Mouse (Mus musculus): ENCODE results near the gene Igfbp5. TPM values are rescaled to one million over a fixed set of nuclear protein-coding genes. Genes with fewer than 3 reads are reported as not detected.

Gene Igfbp5
- polyA plus RNA-seq, 1 experiment from 2014 or later = 2.2 TPM

- ATAC-seq (ENCODE audit: insufficient read depth) = no peak
- 65% methylated on average over 7 of the region's 7 CpGs for WGBS (ENCODE audit: insufficient replicate concordance)
Measured at GRCm38 (mm10) chr1:72857142-72857541, 17.5 kb downstream of the Igfbp5 start.

GRCm38 (mm10) chr1:72856209-72856909 lies 18.3 kb downstream of the Igfbp5 start:
- no peak overlapping the region for H3K9ac ChIP-seq
- H3K4me1 ChIP-seq (replicated peaks) = 0 out of 2 replicates have a peak, but pooled peaks cover 4% of the 10 kb centered on the region
- H3K27me3 ChIP-seq = no peaks in the 10 kb centered on the region
- WGBS (ENCODE audit: insufficient replicate concordance) = 72% methylated on average over 19 of the region's 19 CpGs
- H3K4me3 ChIP-seq (replicated peaks) = no peak overlapping the region
- no peak overlapping the region for H3K27ac ChIP-seq (replicated peaks)
- H3K36me3 ChIP-seq (replicated peaks) = no peaks in the 10 kb centered on the region
- no peaks in the 10 kb centered on the region for H3K9me3 ChIP-seq (replicated peaks)
- no peak overlapping the region for H3K4me2 ChIP-seq
- ATAC-seq (ENCODE audit: insufficient read depth) = no peak

More at GRCm38 (mm10) chr1:72857142-72857541, 17.5 kb downstream of the Igfbp5 start:
- Histone ChIP-seq H3K27ac (replicated peaks) (no peak overlapping the region), H3K36me3 (replicated peaks) (no peaks in the 10 kb centered on the region), H3K27me3 (no peaks in the 10 kb centered on the region), H3K9me3 (replicated peaks) (no peaks in the 10 kb centered on the region), H3K4me2 (no peak overlapping the region), H3K9ac (no peak overlapping the region), H3K4me3 (replicated peaks) (no peak overlapping the region), H3K4me1 (replicated peaks) (0 out of 2 replicates have a peak, but pooled peaks cover 4% of the 10 kb centered on the region)

GRCm38 (mm10) chr1:72855729-72856128 lies 19.0 kb downstream of the Igfbp5 start:
- Histone ChIP-seq H3K4me1 (replicated peaks) (0 out of 2 replicates have a peak, but pooled peaks cover 4% of the 10 kb centered on the region), H3K9me3 (replicated peaks) (no peaks in the 10 kb centered on the region), H3K4me2 (no peak overlapping the region), H3K27ac (replicated peaks) (no peak overlapping the region), H3K9ac (no peak overlapping the region), H3K4me3 (replicated peaks) (no peak overlapping the region), H3K27me3 (no peaks in the 10 kb centered on the region), H3K36me3 (replicated peaks) (no peaks in the 10 kb centered on the region)
- no peak for ATAC-seq (ENCODE audit: insufficient read depth)
- WGBS (ENCODE audit: insufficient replicate concordance) = 71% methylated on average over 10 of the region's 10 CpGs

GRCm38 (mm10) chr1:72854337-72855237 lies 20.1 kb downstream of the Igfbp5 start:
- Histone ChIP-seq H3K9me3 (replicated peaks) (no peaks in the 10 kb centered on the region), H3K27ac (replicated peaks) (no peak overlapping the region), H3K36me3 (replicated peaks) (no peaks in the 10 kb centered on the region), H3K27me3 (no peaks in the 10 kb centered on the region), H3K4me3 (replicated peaks) (no peak overlapping the region), H3K9ac (no peak overlapping the region), H3K4me2 (no peak overlapping the region), H3K4me1 (replicated peaks) (0 out of 2 replicates have a peak, but pooled peaks cover 4% of the 10 kb centered on the region)
- WGBS (ENCODE audit: insufficient replicate concordance) = 54% methylated on average over 10 of the region's 10 CpGs
- no peak for ATAC-seq (ENCODE audit: insufficient read depth)

- Histone ChIP-seq H3K4me3 (replicated peaks) (no peak overlapping the region), H3K36me3 (replicated peaks) (no peaks in the 10 kb centered on the region), H3K9me3 (replicated peaks) (no peaks in the 10 kb centered on the region), H3K4me2 (no peak overlapping the region), H3K9ac (no peak overlapping the region), H3K4me1 (replicated peaks) (0 out of 2 replicates have a peak, but pooled peaks cover 4% of the 10 kb centered on the region), H3K27ac (replicated peaks) (no peak overlapping the region), H3K27me3 (no peaks in the 10 kb centered on the region)
- ATAC-seq (ENCODE audit: insufficient read depth) = no peak
- 83% methylated on average over 1 of the region's 1 CpGs for WGBS (ENCODE audit: insufficient replicate concordance)
Measured at GRCm38 (mm10) chr1:72853759-72854158, 20.9 kb downstream of the Igfbp5 start.

GRCm38 (mm10) chr1:72849037-72849436 lies 25.6 kb downstream of the Igfbp5 start:
- H3K9ac ChIP-seq = no peak overlapping the region
- no peaks in the 10 kb centered on the region for H3K9me3 ChIP-seq (replicated peaks)
- H3K36me3 ChIP-seq (replicated peaks) = no peaks in the 10 kb centered on the region
- H3K27me3 ChIP-seq = no peaks in the 10 kb centered on the region
- no peak overlapping the region for H3K4me2 ChIP-seq
- WGBS (ENCODE audit: insufficient replicate concordance) = 75% methylated on average over 8 of the region's 8 CpGs
- H3K27ac ChIP-seq (replicated peaks) = no peak overlapping the region
- no peaks in the 10 kb centered on the region for H3K4me1 ChIP-seq (replicated peaks)
- no peak overlapping the region for H3K4me3 ChIP-seq (replicated peaks)
- no peak for ATAC-seq (ENCODE audit: insufficient read depth)

- no peak overlapping the region for H3K4me3 ChIP-seq (replicated peaks)
- no peaks in the 10 kb centered on the region for H3K27me3 ChIP-seq
- no peaks in the 10 kb centered on the region for H3K4me1 ChIP-seq (replicated peaks)
- no peak overlapping the region for H3K27ac ChIP-seq (replicated peaks)
- H3K9me3 ChIP-seq (replicated peaks) = no peaks in the 10 kb centered on the region
- H3K4me2 ChIP-seq = no peak overlapping the region
- H3K9ac ChIP-seq = no peak overlapping the region
- ATAC-seq (ENCODE audit: insufficient read depth) = no peak
- H3K36me3 ChIP-seq (replicated peaks) = no peaks in the 10 kb centered on the region
- WGBS (ENCODE audit: insufficient replicate concordance) = 66% methylated on average over 4 of the region's 4 CpGs
Measured at GRCm38 (mm10) chr1:72847849-72848380, 26.8 kb downstream of the Igfbp5 start.

GRCm38 (mm10) chr1:72844675-72845074 lies 30.0 kb downstream of the Igfbp5 start:
- WGBS (ENCODE audit: insufficient replicate concordance) = 65% methylated on average over 6 of the region's 6 CpGs
- Histone ChIP-seq H3K4me1 (replicated peaks) (0 out of 2 replicates have a peak, but pooled peaks cover 3% of the 10 kb centered on the region), H3K27me3 (no peaks in the 10 kb centered on the region), H3K4me3 (replicated peaks) (no peak overlapping the region), H3K27ac (replicated peaks) (no peak overlapping the region), H3K4me2 (no peak overlapping the region), H3K9ac (no peak overlapping the region), H3K9me3 (replicated peaks) (no peaks in the 10 kb centered on the region), H3K36me3 (replicated peaks) (no peaks in the 10 kb centered on the region)
- ATAC-seq (ENCODE audit: insufficient read depth) = no peak

GRCm38 (mm10) chr1:72842666-72843459 lies 31.8 kb downstream of the Igfbp5 start:
- no peak overlapping the region for H3K9ac ChIP-seq
- ATAC-seq (ENCODE audit: insufficient read depth) = no peak
- H3K27me3 ChIP-seq = no peaks in the 10 kb centered on the region
- H3K9me3 ChIP-seq (replicated peaks) = no peaks in the 10 kb centered on the region
- WGBS (ENCODE audit: insufficient replicate concordance) = 69% methylated on average over 18 of the region's 18 CpGs
- 0 out of 2 replicates have a peak, but pooled peaks cover 3% of the 10 kb centered on the region for H3K4me1 ChIP-seq (replicated peaks)
- no peaks in the 10 kb centered on the region for H3K36me3 ChIP-seq (replicated peaks)
- no peak overlapping the region for H3K27ac ChIP-seq (replicated peaks)
- H3K4me2 ChIP-seq = no peak overlapping the region
- H3K4me3 ChIP-seq (replicated peaks) = no peak overlapping the region

GRCm38 (mm10) chr1:72839791-72840190 lies 34.9 kb downstream of the Igfbp5 start:
- H3K27ac ChIP-seq (replicated peaks) = no peak overlapping the region
- no peak for ATAC-seq (ENCODE audit: insufficient read depth)
- H3K9ac ChIP-seq = no peak overlapping the region
- no peaks in the 10 kb centered on the region for H3K36me3 ChIP-seq (replicated peaks)
- H3K4me2 ChIP-seq = no peak overlapping the region
- H3K9me3 ChIP-seq (replicated peaks) = no peaks in the 10 kb centered on the region
- H3K4me3 ChIP-seq (replicated peaks) = no peak overlapping the region
- 66% methylated on average over 7 of the region's 7 CpGs for WGBS (ENCODE audit: insufficient replicate concordance)
- H3K27me3 ChIP-seq = no peaks in the 10 kb centered on the region
- 0 out of 2 replicates have a peak, but pooled peaks cover 3% of the 10 kb centered on the region for H3K4me1 ChIP-seq (replicated peaks)
